Mouse (Mus musculus) brain, embryonic 14.5 days (tissue): Measurements from ENCODE around the gene Mllt11.

Experiments used
- CTCF ChIP-seq: fragments of 200-500 bp; IDR thresholded peaks from 2 replicates; pipeline ENCODE4 v1.5.1; 2012; ENCODE audit warnings: inconsistent platforms, mild to moderate bottlenecking, moderate library complexity, borderline replicate concordance; ENCODE audit not compliant: insufficient read depth, insufficient read length; ENCODE audit errors: extremely low read depth
- POLR2A ChIP-seq: fragments of 200-500 bp; IDR thresholded peaks from 2 replicates; pipeline ENCODE4 v1.6.1; 2012; ENCODE audit warnings: mild to moderate bottlenecking, inconsistent platforms, borderline replicate concordance; ENCODE audit not compliant: poor library complexity, insufficient read depth, insufficient read length, severe bottlenecking; ENCODE audit errors: extremely low read depth

- TF ChIP-seq POLR2A (no peak), CTCF (no peak)
Observed at GRCm38 (mm10) chr3:95169996-95170395, 62.0 kb downstream of the Mllt11 start.
